Mouse (Mus musculus) midbrain, embryonic 10.5 days (tissue): ENCODE data around the gene Gse1. TPM values are rescaled to one million over a fixed set of nuclear protein-coding genes. Genes with fewer than 3 reads are reported as not detected.

ENCODE experiments used
- DNase-seq: peaks from one replicate; pipeline ENCODE4 v3.0.0-alpha.2; 2017; ENCODE audit warnings: low spot score
- H3K27ac ChIP-seq: fragments of 300-500 bp; sonication (generic); replicated peaks from 2 replicates; pipeline ENCODE4 v1.5.1; 2016; ENCODE audit warnings: mild to moderate bottlenecking
- H3K27me3 ChIP-seq: fragments of 300-500 bp; sonication (generic); 2 replicates; pipeline ENCODE4 v1.6.1; 2016; ENCODE audit warnings: low read depth, mild to moderate bottlenecking; ENCODE audit not compliant: poor library complexity, severe bottlenecking
- H3K36me3 ChIP-seq: fragments of 300-500 bp; sonication (generic); 2 replicates; pipeline ENCODE4 v1.6.1; 2016; ENCODE audit warnings: mild to moderate bottlenecking, moderate library complexity
- H3K4me1 ChIP-seq: fragments of 300-500 bp; sonication (generic); 2 replicates; pipeline ENCODE4 v1.6.1; 2016
- H3K4me3 ChIP-seq: fragments of 300-500 bp; sonication (generic); 2 replicates; pipeline ENCODE4 v1.5.1; 2016; ENCODE audit warnings: mild to moderate bottlenecking, moderate library complexity
- H3K9me3 ChIP-seq: fragments of 300-500 bp; sonication (generic); replicated peaks from 2 replicates; pipeline ENCODE4 v1.6.1; 2016; ENCODE audit warnings: mild to moderate bottlenecking
- WGBS: fragments of 180-500 bp; shearing (Covaris S2); methylation state at CpG from one replicate; pipeline ENCODE4 v1.1.7; 2016; 5-methylcytosine and 5-hydroxymethylcytosine counted together
- microRNA-seq: library from miRNA; unstranded; fragments of <30 nt; microRNA quantifications from one replicate; pipeline ENCODE4, GENCODE M21; 2017
- polyA plus RNA-seq: library from polyadenylated mRNA; unstranded; fragments of >200 nt; fragmentation: Nextera tagmentation; extraction: Ambion mirVana; gene quantifications from 2 replicates; pipeline ENCODE4 v1.2.1, GENCODE M21; 2016

The Gse1 gene
- polyA plus RNA-seq, 1 experiment from 2014 or later = 12.7 TPM

- H3K9me3 ChIP-seq = peaks cover 5% of the 10 kb centered on the region; the same call in 1 of the 2 replicates
- DNase-seq = no peak
- no peaks in the 10 kb centered on the region for H3K36me3 ChIP-seq
- H3K27me3 ChIP-seq = peaks cover 63% of the 10 kb centered on the region
- H3K27ac ChIP-seq = no peak overlapping the region
- peaks cover 36% of the 10 kb centered on the region for H3K4me1 ChIP-seq
- no peak overlapping the region for H3K4me3 ChIP-seq
- 52% methylated on average over 5 of the region's 5 CpGs for WGBS
These were observed 401.8 kb downstream of the Gse1 start for GRCm38 (mm10) chr8:120630031-120630430.

DNA sequence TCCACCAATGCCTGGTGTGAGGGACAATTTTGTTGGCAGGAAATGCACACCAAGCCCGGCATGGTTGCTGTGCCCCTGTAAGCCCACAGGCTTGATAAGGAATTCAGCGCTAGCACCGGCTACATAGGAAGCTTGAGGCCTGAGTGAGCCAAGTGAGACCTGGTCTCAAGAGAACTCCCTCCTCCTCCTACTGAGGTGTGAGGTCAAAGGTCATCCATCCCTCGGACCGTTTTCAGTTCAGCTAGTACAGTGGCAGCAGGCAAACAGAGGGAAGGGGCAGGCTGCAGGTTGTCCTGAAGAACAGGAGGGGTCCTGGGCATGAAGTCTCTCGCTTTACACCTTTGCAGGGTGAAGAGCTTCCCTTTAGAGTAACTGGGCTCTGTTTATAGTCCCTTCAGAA is 402.6 kb downstream of the Gse1 start:
- H3K27me3 ChIP-seq = peaks cover 71% of the 10 kb centered on the region
- no peaks in the 10 kb centered on the region for H3K36me3 ChIP-seq
- H3K4me1 ChIP-seq = peaks cover 36% of the 10 kb centered on the region
- 55% methylated on average over 6 of the region's 6 CpGs for WGBS
- no peak for DNase-seq
- H3K9me3 ChIP-seq = peaks cover 5% of the 10 kb centered on the region; the same call in 1 of the 2 replicates
- no peak overlapping the region for H3K27ac ChIP-seq
- H3K4me3 ChIP-seq = no peak overlapping the region

Small RNAs within 50 kb of the gene (microRNA-seq; reads per million reads assigned to microRNA genes)
- gene Gm22715 (not detected), gene Mir7687 (0.90 reads per million)

Other genes starting within 250 kb of the Gse1 start
- gene Crispld2, start 236.0 kb upstream of the Gse1 start, polyA plus RNA-seq = 2.9 and 4.0 TPM in 2 replicates
- 34.5 and 38.4 TPM in 2 replicates for gene Zdhhc7, start 127.0 kb upstream of the Gse1 start, polyA plus RNA-seq
- gene 6430548M08Rik, start 114.3 kb upstream of the Gse1 start, polyA plus RNA-seq = 5.8 and 11.0 TPM in 2 replicates
- 2.6 and 3.3 TPM in 2 replicates for gene Fam92b, start 51.0 kb upstream of the Gse1 start, polyA plus RNA-seq